In the genomic region with DNA sequence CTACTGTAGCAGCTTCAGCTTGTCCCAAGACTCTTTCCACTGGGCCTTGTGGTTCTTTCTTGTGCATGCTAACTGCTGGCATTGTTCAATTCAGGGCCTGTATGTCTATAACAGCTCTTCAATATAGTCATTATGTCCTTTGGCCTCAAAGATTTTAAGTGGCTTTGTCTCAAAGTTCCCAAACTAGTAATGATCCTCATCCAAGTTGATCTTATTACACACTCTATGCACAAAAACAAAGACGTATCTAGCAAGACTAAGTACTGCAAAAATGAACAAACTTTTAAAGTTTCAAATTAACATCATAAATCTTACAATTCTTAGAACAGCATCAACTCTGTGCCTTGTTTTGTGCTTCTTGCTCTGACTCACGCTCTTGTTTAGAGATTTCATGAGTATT, we compare ENCODE assay signal across 15 mouse cellular contexts. TPM values are rescaled to one million over a fixed set of nuclear protein-coding genes. Genes with fewer than 3 reads are reported as not detected.
"Had no signal": no experiment of that assay in that cellular context is flagged by ENCODE, and none has a peak within 500 bp of the region (broad histone marks: within the 10 kb centered on the region; RNA-seq: fewer than 3 reads in every experiment).

No protein-coding gene starts in this region.

- H3K27ac ChIP-seq: liver, embryonic 14.5 days; midbrain, embryonic 13.5 days; midbrain, embryonic 15.5 days; neural tube, embryonic 13.5 days; neural tube, embryonic 15.5 days; stomach, embryonic 15.5 days; stomach, postnatal 0 days had no signal

- ATAC-seq: midbrain, embryonic 13.5 days; midbrain, embryonic 15.5 days had no signal

- DNase-seq: lung, adult 18-20 months; lung, postnatal 10 days; lung, postnatal 4 days; right cerebral cortex, adult 18-20 months; thymus, adult 2 months; thymus, postnatal 25 days; thymus, postnatal 4 days had no signal

- H3K4me1 ChIP-seq: midbrain, embryonic 13.5 days; midbrain, embryonic 15.5 days; neural tube, embryonic 13.5 days; neural tube, embryonic 15.5 days; stomach, embryonic 15.5 days had no signal

- H3K36me3 ChIP-seq: midbrain, embryonic 13.5 days; midbrain, embryonic 15.5 days; neural tube, embryonic 13.5 days; neural tube, embryonic 15.5 days; stomach, embryonic 15.5 days had no signal

- H3K9me3 ChIP-seq: midbrain, embryonic 13.5 days; midbrain, embryonic 15.5 days; neural tube, embryonic 13.5 days; neural tube, embryonic 15.5 days; stomach, embryonic 15.5 days had no signal

- H3K27me3 ChIP-seq: midbrain, embryonic 13.5 days; midbrain, embryonic 15.5 days; neural tube, embryonic 13.5 days; neural tube, embryonic 15.5 days; stomach, embryonic 15.5 days had no signal

- H3K4me3 ChIP-seq: midbrain, embryonic 13.5 days; midbrain, embryonic 15.5 days; neural tube, embryonic 13.5 days; neural tube, embryonic 15.5 days; stomach, embryonic 15.5 days had no signal

RNA-seq across cellular contexts. Expression of a gene that starts 20.6 kb away (rescaled TPM):
- polyA plus RNA-seq: testis, adult 2 months had no signal
